In the genomic region with DNA sequence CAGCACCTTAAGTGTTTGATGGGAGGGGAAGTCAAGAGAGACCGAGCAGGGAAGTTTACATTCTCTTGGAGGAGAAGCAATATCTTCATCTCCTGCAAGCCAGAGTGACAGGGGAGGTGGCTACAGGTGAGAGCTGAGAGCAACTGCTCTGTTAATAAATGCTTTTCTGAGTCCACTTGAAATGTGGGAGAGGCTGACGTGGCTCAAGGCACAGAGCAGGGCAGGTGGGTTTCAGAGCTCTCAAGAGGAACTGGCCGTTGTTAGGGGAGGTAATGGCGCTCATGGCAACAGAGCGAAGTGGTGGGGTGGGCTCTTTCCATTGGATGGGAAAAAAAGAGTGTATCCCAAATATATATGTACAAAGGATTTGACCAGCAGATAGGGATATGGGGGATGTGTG, we compare ENCODE assay signal across 25 mouse cellular contexts.
"Had no signal": no experiment of that assay in that cellular context is flagged by ENCODE, and none has a peak within 500 bp of the region (broad histone marks: within the 10 kb centered on the region; RNA-seq: fewer than 3 reads in every experiment).

No protein-coding gene starts in this region.

- H3K9me3 ChIP-seq: heart, embryonic 10.5 days; intestine, embryonic 15.5 days; limb, embryonic 10.5 days had no signal

- ATAC-seq: forebrain, embryonic 16.5 days; hindbrain, embryonic 16.5 days; inflammation-experienced regulatory T-cells, adult 6 months; intestine, embryonic 15.5 days; intestine, postnatal 0 days had no signal

- H3K4me1 ChIP-seq: heart, embryonic 10.5 days; heart, embryonic 12.5 days; intestine, embryonic 15.5 days had no signal

- H3K4me3 ChIP-seq: gastrocnemius, adult 2 months; heart, embryonic 10.5 days; heart, embryonic 12.5 days; hindbrain, embryonic 10.5 days; hindbrain, embryonic 12.5 days; intestine, embryonic 15.5 days; layer of hippocampus, adult 2 months; left cerebral cortex, adult 2 months; limb, embryonic 10.5 days; limb, embryonic 12.5 days had no signal

- DNase-seq: gastrocnemius, adult 2 months; gastrocnemius, postnatal 10 days; gastrocnemius, postnatal 25 days; heart, adult 18-20 months; heart, postnatal 10 days; heart, postnatal 4 days; kidney, adult 9 months; kidney, postnatal 10 days; kidney, postnatal 25 days; kidney, postnatal 4 days; liver had no signal

- H3K27me3 ChIP-seq: hindbrain, embryonic 12.5 days; intestine, embryonic 15.5 days; limb, embryonic 12.5 days had no signal

- H3K9ac ChIP-seq: heart, embryonic 12.5 days; hindbrain, embryonic 12.5 days; hindbrain, embryonic 14.5 days; intestine, embryonic 15.5 days; limb, embryonic 12.5 days had no signal

- H3K4me2 ChIP-seq: heart, embryonic 12.5 days; hindbrain, embryonic 12.5 days; hindbrain, embryonic 14.5 days; intestine, embryonic 15.5 days; limb, embryonic 12.5 days had no signal

- H3K27ac ChIP-seq: gastrocnemius, adult 2 months; heart, embryonic 10.5 days; hindbrain, embryonic 12.5 days; hindbrain, embryonic 14.5 days; intestine, embryonic 15.5 days; layer of hippocampus, adult 2 months; left cerebral cortex, adult 2 months; limb, embryonic 10.5 days; limb, embryonic 12.5 days had no signal

- H3K36me3 ChIP-seq: heart, embryonic 10.5 days; heart, embryonic 12.5 days; hindbrain, embryonic 10.5 days; hindbrain, embryonic 12.5 days; intestine, embryonic 15.5 days; limb, embryonic 10.5 days; limb, embryonic 12.5 days had no signal
